In the genomic region with DNA sequence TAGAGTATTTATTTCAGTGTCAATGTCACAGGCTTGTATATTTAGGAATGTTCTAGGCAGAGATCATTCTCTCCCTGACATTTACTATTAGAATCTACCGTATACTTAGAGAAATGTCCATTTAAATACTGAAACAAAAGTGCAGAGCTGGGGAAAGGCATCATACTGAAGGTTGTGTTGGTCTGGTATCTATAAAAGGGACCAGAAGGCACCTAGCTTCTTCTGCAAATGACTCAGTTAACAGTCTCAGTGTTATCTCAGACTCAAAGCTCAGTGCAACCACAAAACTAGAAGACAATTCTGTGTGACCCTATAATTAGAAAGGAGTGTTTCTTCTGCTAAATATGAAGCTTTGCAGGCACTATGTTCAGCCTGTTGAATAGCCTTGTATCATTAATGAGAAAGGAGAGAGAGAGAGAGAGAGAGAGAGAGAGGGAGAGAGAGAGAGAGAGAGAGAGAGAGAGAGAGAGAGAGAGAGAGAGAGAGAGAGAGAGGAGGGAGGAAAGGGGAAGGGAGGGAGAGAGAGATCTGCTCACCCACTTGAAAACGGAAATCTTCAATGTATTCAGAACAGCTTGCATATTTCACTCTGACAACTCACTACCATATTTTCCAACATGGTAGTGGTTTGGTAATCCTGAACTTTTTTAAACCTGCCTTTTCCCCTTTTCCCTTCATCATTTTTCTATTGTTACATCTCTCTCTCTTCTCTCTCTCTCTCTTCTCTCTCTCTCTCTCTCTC, we compare ENCODE assay signal across 22 mouse cellular contexts. TPM values are rescaled to one million over a fixed set of nuclear protein-coding genes. Genes with fewer than 3 reads are reported as not detected.
DNase-seq lines count a peak whose midpoint lies in the region; ATAC-seq and TF ChIP-seq lines count a peak whose summit lies in the region.
"Had no signal": no experiment of that assay in that cellular context is flagged by ENCODE, and none has a peak within 500 bp of the region (broad histone marks: within the 10 kb centered on the region; RNA-seq: fewer than 3 reads in every experiment).

A gene (plus strand): TSS at position 393 of the 742 bp plus-strand sequence.

- no peak within 1 kb of the TSS for H3K4me3 ChIP-seq in G1E (ENCODE audit: low read depth, low read length)
- H3K4me3 ChIP-seq: forebrain, embryonic 12.5 days; heart, embryonic 12.5 days; hindbrain, embryonic 12.5 days; limb, embryonic 10.5 days; midbrain, embryonic 12.5 days; neural tube, embryonic 15.5 days had no signal

- H3K4me1 ChIP-seq in G1E (ENCODE audit: insufficient read depth, low read depth, low read length) = no peaks in the 10 kb centered on the region
- H3K4me1 ChIP-seq: forebrain, embryonic 12.5 days; heart, embryonic 12.5 days; hindbrain, embryonic 12.5 days; limb, embryonic 10.5 days; midbrain, embryonic 12.5 days; neural tube, embryonic 15.5 days had no signal

- H3K9me3 ChIP-seq in G1E (replicated peaks) = no peaks in the 10 kb centered on the region
- H3K9me3 ChIP-seq: forebrain, embryonic 12.5 days; heart, embryonic 12.5 days; hindbrain, embryonic 12.5 days; limb, embryonic 10.5 days; midbrain, embryonic 12.5 days; neural tube, embryonic 15.5 days had no signal

- peak; percentile 63; the same call in 1 of the 2 replicates for ATAC-seq in G1E (ENCODE audit: extremely low read depth, insufficient number of reproducible peaks, low FRiP score, poor library complexity, severe bottlenecking)
- peak; percentile 53 for ATAC-seq in inflammation-experienced regulatory T-cells, adult 6 months
- 0 out of 2 replicates have a peak, but pooled peaks have one; percentile 19 for ATAC-seq in neutrophil, adult 5-6 weeks (ENCODE audit: extremely low read depth, insufficient number of reproducible peaks, low FRiP score, poor library complexity, severe bottlenecking)

- no peaks in the 10 kb centered on the region for H3K36me3 ChIP-seq in G1E (replicated peaks)
- H3K36me3 ChIP-seq: forebrain, embryonic 12.5 days; heart, embryonic 12.5 days; hindbrain, embryonic 12.5 days; limb, embryonic 10.5 days; midbrain, embryonic 12.5 days; neural tube, embryonic 15.5 days had no signal

- peak; percentile 58 for DNase-seq in CD4-positive helper T cell, adult 2 months (ENCODE audit: low read depth, low spot score)
- DNase-seq in G1E (ENCODE audit: low spot score) = no peak
- no peak for DNase-seq in layer of hippocampus, adult 18-20 months (ENCODE audit: low spot score in 2 of 2)
- no peak for DNase-seq in adrenal gland, postnatal 14 days
- no peak for DNase-seq in adrenal gland, adult 2 months
- DNase-seq: cerebellum, adult 9-10 months; heart, postnatal 14 days; kidney, adult 9 months; kidney, postnatal 36 days; layer of hippocampus, adult 9-11 months; lung, adult 18-20 months; lung, postnatal 36 days had no signal

- no peaks in the 10 kb centered on the region for H3K27me3 ChIP-seq in G1E (ENCODE audit: insufficient read depth, low read length)
- H3K27me3 ChIP-seq: forebrain, embryonic 12.5 days; heart, embryonic 12.5 days; hindbrain, embryonic 12.5 days; midbrain, embryonic 12.5 days; neural tube, embryonic 15.5 days had no signal

- no peak for TF ChIP-seq CTCF in G1E (IDR thresholded peaks at IDR 0.05; ENCODE audit: low read depth, low read length)

RNA-seq across cellular contexts. Expression of the gene that starts here (rescaled TPM):
- 1.3 and 1.8 TPM in 2 replicates for total RNA-seq in G1E (2014; fragmentation: Nextera tagmentation)
- total RNA-seq in G1E (2017) = 10.4 and 11.0 TPM in 2 replicates
- polyA plus RNA-seq in G1E (2012) = 0.03 TPM in 1 of 2 replicates, not detected in the other
- polyA plus RNA-seq in inflammation-experienced regulatory T-cells, adult 6 months (2017; shearing (Covaris generic)) = 10 to 100 TPM; 73.9 to 90.6 (median 83.9) TPM
- total RNA-seq in neutrophil, adult 5-6 weeks (2017) = 51.8 and 57.1 TPM in 2 replicates
- total RNA-seq in layer of hippocampus, adult 18-20 months (2021) = not detected
- 0.07 and 1.8 TPM in 2 replicates for total RNA-seq in adrenal gland, postnatal 14 days (2021)
- under 1 TPM in 1 of 2 experiments, not detected in 1; 0.35 TPM for total RNA-seq in adrenal gland, adult 2 months (2021)
- polyA plus RNA-seq in adrenal gland, adult 2 months (2012; rRNA removed) = not detected in 2 replicates
- total RNA-seq: gastrocnemius, adult 8-10 months; granulocyte monocyte progenitor cell, adult 5-6 weeks had no signal
- polyA plus RNA-seq: forebrain, embryonic 12.5 days; hindbrain, embryonic 12.5 days; limb, embryonic 10.5 days; neural tube, embryonic 15.5 days had no signal

Comparison
In these comparisons a context has a peak if more than half of its experiments do, and no peak if none do; other contexts are left out.
1. RNA of the gene that starts here (polyA plus RNA-seq): 73.9 to 90.6 TPM in inflammation-experienced regulatory T-cells, adult 6 months; 0.03 TPM in G1E and not detected in adrenal gland, adult 2 months; every median in the first group is over 10 times any median in the second.
2. Peak in every context shown above with its lines, with median percentiles within 50 percentile points of each other: ATAC-seq.